Mouse (Mus musculus): ENCODE results near the gene Grin3b. TPM values are rescaled to one million over a fixed set of nuclear protein-coding genes. Genes with fewer than 3 reads are reported as not detected.

The Grin3b gene
- polyA plus RNA-seq, 1 experiment = 0.38 TPM

DNA sequence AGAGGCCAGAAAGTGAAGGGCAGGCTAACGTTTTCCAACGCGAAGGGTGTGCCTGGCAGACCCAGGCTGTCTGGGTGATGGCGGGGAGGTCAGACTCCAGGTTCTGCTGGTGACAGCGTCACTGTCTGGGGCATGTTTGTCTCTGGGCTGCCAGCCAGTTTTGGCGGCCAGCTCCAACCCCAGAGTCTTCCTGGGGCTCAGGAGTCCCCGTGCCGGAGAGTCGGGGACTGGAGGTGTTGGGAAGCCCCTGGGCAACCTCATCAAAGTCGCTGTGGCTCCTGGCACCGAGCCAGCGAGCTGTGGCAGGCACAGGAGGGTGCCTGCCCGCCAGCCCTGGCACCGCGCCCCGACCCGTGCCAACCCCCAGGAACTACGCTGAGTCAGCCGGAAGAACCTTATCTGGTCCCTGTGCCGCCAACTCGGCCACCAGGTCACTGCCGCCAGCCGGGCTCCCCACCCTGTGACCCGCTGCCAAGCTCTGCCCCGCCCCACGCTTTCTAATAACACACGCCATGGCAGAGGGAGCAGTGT is 33.5 kb upstream of the Grin3b start:
- no peak for TF ChIP-seq POLR2A (IDR thresholded peaks at IDR 0.05; ENCODE audit: borderline replicate concordance, extremely low read depth, insufficient read depth, insufficient read length, poor library complexity, severe bottlenecking)
- no peak for TF ChIP-seq CTCF (IDR thresholded peaks at IDR 0.05; ENCODE audit: borderline replicate concordance, extremely low read depth, insufficient read depth, insufficient read length)
- peak; percentile 49 for DNase-seq (ENCODE audit: low read depth)

DNA sequence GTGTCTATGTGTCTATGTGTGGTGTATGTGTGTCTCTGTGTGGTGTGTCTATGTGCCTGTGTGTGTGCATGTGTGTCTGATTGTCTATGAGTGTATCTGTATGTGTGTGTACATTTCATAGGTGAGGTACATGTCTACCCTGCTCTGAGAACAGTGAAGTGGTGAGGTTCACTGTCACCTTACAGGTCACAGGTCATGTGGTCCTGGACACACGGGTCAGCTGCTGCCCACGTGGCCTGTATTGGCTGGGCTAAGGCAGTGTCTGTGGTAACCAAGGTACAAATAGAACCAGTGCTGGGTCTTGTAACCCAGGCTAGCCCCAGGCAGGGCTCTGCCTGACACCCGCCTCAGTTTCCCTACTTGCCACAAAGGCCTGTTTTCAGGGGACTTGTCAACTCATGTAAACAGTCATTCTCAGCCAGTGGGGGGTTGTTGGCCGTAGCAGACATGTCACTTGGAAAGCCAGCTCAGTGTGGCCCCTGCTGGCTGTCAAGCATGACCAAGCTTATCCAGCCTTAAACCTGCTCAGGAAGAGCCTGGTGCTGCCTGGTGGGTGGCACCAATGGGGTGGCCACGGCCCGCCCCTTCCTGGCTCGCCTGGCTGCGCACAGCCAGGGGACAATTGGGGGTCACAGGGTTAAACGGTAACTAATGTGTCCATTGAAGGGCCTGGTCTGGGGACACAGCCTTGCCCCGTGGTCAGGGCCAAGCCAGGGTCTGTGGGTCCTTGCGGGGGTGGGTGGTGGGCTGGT is 32.6 kb upstream of the Grin3b start:
- DNase-seq (ENCODE audit: low read depth) = no peak
- TF ChIP-seq POLR2A (IDR thresholded peaks at IDR 0.05; ENCODE audit: borderline replicate concordance, extremely low read depth, insufficient read depth, insufficient read length, poor library complexity, severe bottlenecking) (no peak), CTCF (IDR thresholded peaks at IDR 0.05; ENCODE audit: borderline replicate concordance, extremely low read depth, insufficient read depth, insufficient read length) (no peak)

DNA sequence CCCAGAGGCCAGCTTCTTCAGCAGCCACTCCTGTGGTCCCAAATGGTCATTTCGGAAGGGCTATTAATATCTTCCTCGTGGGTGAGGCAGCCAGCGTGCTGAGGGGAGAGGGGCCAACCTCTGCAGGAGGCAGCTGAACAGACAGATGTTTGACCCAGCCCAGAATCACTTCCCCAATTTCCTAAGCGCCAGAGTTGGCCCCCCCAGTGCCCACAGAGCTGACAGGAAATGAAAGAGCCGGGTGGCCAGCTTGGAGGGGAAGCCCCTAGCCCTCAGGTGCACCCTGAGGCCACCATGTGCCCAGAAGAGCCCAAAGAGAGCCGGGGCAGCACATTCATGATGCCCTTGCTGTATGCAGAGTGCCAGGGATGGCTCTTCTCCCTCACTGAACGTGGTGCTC is 29.8 kb upstream of the Grin3b start:
- TF ChIP-seq POLR2A (IDR thresholded peaks at IDR 0.05; ENCODE audit: borderline replicate concordance, extremely low read depth, insufficient read depth, insufficient read length, poor library complexity, severe bottlenecking) (no peak), CTCF (IDR thresholded peaks at IDR 0.05; ENCODE audit: borderline replicate concordance, extremely low read depth, insufficient read depth, insufficient read length) (no peak)
- no peak for DNase-seq (ENCODE audit: low read depth)

GRCm38 (mm10) chr10:79942988-79943387 is 27.5 kb upstream of the Grin3b start:
- DNase-seq (ENCODE audit: low read depth) = no peak

DNA sequence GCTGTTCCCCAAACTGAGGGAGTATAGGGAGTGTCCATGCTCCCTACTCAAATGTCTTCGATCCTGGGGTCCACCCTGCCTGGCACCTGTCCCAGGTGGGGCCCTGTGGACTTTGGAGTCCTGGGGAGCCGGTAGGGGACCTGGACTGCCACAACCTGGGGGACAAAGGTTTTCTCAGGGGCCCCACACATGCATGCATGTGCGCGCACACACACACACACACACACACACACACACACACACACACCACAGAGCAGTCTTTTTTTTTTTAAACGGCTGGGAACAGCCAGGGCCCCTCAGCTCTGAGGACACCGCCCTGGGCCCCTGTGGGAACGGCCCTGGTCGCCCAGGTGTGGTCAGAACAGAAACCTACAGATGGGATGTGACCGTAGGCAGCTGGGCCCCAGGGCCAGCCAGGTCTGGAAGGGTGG is 27.0 kb upstream of the Grin3b start:
- no peak for DNase-seq (ENCODE audit: low read depth)
- TF ChIP-seq CTCF (IDR thresholded peaks at IDR 0.05; ENCODE audit: borderline replicate concordance, extremely low read depth, insufficient read depth, insufficient read length) (no peak), POLR2A (IDR thresholded peaks at IDR 0.05; ENCODE audit: borderline replicate concordance, extremely low read depth, insufficient read depth, insufficient read length, poor library complexity, severe bottlenecking) (no peak)

More at GRCm38 (mm10) chr10:79942988-79943387, 27.5 kb upstream of the Grin3b start:
- no peak for TF ChIP-seq POLR2A (IDR thresholded peaks at IDR 0.05; ENCODE audit: borderline replicate concordance, extremely low read depth, insufficient read depth, insufficient read length, poor library complexity, severe bottlenecking)
- no peak for TF ChIP-seq CTCF (IDR thresholded peaks at IDR 0.05; ENCODE audit: borderline replicate concordance, extremely low read depth, insufficient read depth, insufficient read length)

DNA sequence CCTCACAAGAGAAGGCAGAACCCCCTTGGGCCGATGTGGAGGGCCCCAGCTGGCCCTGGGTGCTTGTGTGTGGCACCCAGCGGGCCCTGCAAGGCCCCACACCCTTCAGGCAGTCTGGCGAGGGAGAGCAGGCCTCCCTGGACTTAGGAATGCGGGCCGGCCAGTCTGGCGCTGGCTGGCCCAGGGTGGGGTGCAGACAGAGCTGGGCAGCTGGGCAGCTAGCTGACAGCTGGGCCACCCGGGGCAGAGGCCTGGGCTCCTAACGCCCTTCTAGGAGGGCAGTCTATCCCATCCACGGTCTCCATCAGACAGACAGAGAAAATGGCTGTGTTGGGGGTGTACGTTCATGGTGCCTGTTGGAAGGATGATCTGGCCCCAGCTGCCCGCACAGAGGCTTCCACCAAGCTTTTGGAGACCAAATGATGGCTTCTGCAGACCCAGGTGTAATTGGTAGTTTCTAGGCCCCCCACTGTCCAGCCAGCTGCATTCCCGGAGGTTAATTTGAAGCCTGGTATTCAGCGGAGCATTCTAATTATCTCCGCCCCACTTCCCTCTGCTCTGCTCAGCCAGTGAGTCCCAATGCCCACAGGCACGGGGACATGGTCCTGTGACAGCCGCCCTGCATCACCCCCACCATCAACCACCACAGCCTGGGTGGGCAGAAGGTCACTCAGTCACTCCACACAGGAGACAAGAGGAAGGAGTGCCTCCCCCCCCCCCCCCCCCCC is 24.8 kb upstream of the Grin3b start:
- DNase-seq (ENCODE audit: low read depth) = peak; percentile 71
- no peak for TF ChIP-seq CTCF (IDR thresholded peaks at IDR 0.05; ENCODE audit: borderline replicate concordance, extremely low read depth, insufficient read depth, insufficient read length)
- TF ChIP-seq POLR2A (IDR thresholded peaks at IDR 0.05; ENCODE audit: borderline replicate concordance, extremely low read depth, insufficient read depth, insufficient read length, poor library complexity, severe bottlenecking) = no peak

GRCm38 (mm10) chr10:79946752-79947322 is 23.7 kb upstream of the Grin3b start:
- DNase-seq (ENCODE audit: low read depth) = no peak
- TF ChIP-seq CTCF (IDR thresholded peaks at IDR 0.05; ENCODE audit: borderline replicate concordance, extremely low read depth, insufficient read depth, insufficient read length) = no peak
- no peak for TF ChIP-seq POLR2A (IDR thresholded peaks at IDR 0.05; ENCODE audit: borderline replicate concordance, extremely low read depth, insufficient read depth, insufficient read length, poor library complexity, severe bottlenecking)

DNA sequence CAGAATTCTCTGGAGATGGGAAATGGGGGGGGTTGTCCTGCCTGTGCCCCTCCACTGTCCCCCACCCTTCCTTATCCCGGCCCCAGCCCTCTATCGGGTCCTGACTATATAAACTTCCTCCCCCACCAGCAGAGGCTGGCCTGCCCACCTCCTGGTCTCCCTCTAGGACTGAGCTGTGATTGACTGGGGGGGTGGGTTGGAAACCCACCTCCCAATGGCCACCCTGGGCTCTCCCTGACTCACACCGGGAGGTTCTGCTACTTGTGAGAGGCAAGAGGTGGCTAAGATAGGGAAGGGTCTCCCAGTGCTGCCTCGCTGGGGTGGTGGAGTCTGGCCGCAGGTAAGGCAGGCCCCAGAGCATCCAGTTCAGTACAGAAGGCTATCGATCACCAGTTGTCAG is 23.0 kb upstream of the Grin3b start:
- no peak for DNase-seq (ENCODE audit: low read depth)
- TF ChIP-seq CTCF (IDR thresholded peaks at IDR 0.05; ENCODE audit: borderline replicate concordance, extremely low read depth, insufficient read depth, insufficient read length) = no peak
- no peak for TF ChIP-seq POLR2A (IDR thresholded peaks at IDR 0.05; ENCODE audit: borderline replicate concordance, extremely low read depth, insufficient read depth, insufficient read length, poor library complexity, severe bottlenecking)

DNA sequence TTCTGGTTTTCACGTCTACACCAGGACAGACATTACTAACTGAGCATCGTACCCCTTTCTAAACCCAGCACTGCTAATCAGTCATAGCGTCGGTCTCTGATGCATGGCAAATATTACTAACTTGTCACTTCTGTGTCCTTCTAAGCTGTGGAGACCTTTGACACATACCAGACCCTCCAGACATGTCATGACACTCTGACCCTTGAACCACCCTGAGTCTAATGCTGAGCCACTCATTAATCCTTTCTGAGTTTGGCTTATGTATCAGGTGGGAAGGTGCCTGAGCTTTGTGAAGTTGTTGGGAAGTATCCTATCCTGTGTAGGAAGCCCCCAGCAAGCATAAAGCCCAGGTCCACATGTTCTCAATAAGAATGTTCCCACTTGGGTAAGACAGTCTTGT is 20.6 kb upstream of the Grin3b start:
- TF ChIP-seq POLR2A (IDR thresholded peaks at IDR 0.05; ENCODE audit: borderline replicate concordance, extremely low read depth, insufficient read depth, insufficient read length, poor library complexity, severe bottlenecking) (no peak), CTCF (IDR thresholded peaks at IDR 0.05; ENCODE audit: borderline replicate concordance, extremely low read depth, insufficient read depth, insufficient read length) (no peak)
- DNase-seq (ENCODE audit: low read depth) = no peak

GRCm38 (mm10) chr10:79950661-79951060 is 19.9 kb upstream of the Grin3b start:
- TF ChIP-seq CTCF (IDR thresholded peaks at IDR 0.05; ENCODE audit: borderline replicate concordance, extremely low read depth, insufficient read depth, insufficient read length) (no peak), POLR2A (IDR thresholded peaks at IDR 0.05; ENCODE audit: borderline replicate concordance, extremely low read depth, insufficient read depth, insufficient read length, poor library complexity, severe bottlenecking) (no peak)
- no peak for DNase-seq (ENCODE audit: low read depth)

- peak; percentile 43; the same call in 1 of the 2 replicates for TF ChIP-seq CTCF (IDR thresholded peaks at IDR 0.05; ENCODE audit: borderline replicate concordance, extremely low read depth, insufficient read depth, insufficient read length)
- TF ChIP-seq POLR2A (IDR thresholded peaks at IDR 0.05; ENCODE audit: borderline replicate concordance, extremely low read depth, insufficient read depth, insufficient read length, poor library complexity, severe bottlenecking) = no peak
- no peak for DNase-seq (ENCODE audit: low read depth)
Measured at GRCm38 (mm10) chr10:79953946-79954345, 16.6 kb upstream of the Grin3b start.

Data from brain, embryonic 14.5 days (tissue).